Mouse (Mus musculus): ENCODE results near the gene Dlgap1.
"Not testable (repeated sequence)": the region's sequence is repeated elsewhere in the genome, so short reads cannot be mapped to it uniquely, and the experiment has no call there.

Dlgap1 gene

DNA sequence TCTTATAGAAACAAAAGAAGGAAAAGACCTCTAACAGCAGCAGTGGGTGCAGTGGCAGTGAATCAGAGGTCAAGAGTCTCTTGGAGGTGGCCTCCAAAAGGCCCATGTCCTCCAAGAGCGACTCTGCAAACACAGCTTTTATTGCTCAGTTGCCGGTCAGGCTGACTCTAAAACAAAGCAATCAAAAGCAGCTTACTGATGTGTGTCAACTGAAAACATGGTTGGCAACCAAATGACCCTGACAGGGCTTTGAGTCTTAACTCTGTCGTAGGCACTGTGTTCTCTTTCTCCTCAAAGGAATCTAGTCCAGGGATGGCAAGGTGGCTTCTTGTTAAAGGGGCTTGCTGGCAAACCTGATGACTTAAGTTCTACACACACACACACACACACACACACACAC is 840.9 kb downstream of the Dlgap1 start:
- no peak for DNase-seq (ENCODE audit: low spot score)

DNA sequence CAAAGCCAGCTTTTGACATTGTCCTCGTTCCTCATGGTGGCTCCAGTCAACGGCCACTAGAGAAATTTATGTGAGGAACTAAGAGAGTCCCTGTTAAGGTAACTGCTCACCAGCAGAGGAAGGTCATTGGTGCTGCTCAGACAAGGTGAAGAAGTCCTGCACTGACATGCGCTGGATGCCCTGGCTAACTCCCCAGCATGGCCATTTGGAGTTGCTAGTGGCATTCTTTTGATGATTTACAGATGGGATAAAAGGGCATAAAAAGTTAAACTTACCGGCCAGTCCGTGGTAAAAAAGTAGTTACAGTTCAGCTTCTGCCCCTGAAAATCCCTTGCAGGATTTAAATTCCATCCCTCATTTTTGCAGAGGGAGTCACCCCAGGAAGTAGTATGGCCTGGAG is 841.9 kb downstream of the Dlgap1 start:
- DNase-seq (ENCODE audit: low spot score), result no peak

DNA sequence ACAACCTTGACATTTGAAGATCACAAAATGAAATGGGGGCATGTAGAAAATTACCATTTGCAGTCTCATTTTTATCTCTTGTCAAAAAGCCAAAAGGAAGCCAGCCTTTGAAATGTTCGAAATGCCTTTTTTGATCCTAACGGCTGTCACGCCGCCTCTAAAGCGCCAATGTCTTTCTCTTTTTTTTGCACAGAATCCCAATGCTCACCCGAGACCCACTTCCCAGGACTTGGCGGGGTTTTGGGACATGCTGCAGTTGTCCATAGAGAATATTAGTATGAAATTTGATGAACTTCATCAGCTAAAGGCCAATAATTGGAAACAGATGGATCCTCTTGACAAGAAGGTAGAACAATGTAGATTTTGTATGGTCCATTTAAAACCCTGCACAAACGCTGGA is 846.1 kb downstream of the Dlgap1 start:
- no peak for DNase-seq (ENCODE audit: low spot score)

DNA sequence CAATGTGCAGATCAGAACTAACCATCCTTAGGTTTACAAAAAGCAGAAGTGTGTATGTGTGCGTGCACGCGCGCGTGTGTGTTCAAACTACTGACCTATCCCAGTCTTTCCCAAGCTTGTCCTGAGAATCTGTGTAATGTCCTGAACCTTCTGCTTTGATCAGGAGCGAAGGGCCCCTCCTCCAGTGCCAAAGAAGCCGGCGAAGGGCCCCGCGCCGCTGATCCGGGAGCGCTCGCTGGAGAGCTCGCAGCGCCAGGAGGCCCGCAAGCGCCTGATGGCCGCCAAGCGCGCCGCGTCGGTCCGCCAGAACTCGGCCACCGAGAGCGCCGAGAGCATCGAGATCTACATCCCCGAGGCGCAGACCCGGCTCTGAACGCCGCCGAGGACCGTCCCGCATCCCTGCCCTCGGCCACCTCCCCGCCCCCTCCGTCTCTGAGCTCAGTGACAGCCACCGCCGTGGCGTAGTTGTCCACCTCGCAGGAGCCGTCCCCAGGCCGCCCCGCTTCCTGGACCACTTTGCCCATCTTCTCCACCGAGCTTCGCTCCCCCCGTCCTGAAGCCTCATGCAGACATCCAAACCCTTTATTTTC is 849.1 kb downstream of the Dlgap1 start:
- DNase-seq (ENCODE audit: low spot score), result no peak

DNA sequence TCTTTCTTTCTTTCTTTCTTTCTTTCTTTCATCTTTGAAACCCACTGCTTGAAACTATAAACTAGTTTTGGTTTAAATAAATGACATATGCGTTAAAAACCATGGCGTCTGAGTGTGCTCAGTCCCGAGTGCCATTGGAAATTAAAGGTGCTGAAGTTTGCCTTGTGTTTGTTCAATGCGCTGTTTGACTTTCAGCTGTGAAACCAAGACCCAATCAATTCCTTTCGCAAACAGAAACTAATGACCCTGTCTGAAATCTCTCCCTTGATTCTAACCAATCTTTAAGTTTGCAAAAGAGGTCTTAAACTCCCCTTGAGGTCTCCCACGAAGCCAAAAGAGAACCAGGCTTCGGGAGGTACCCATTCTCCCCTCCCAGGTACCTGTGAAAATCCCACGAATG is 854.2 kb downstream of the Dlgap1 start:
- DNase-seq (ENCODE audit: low spot score), result no peak

DNA sequence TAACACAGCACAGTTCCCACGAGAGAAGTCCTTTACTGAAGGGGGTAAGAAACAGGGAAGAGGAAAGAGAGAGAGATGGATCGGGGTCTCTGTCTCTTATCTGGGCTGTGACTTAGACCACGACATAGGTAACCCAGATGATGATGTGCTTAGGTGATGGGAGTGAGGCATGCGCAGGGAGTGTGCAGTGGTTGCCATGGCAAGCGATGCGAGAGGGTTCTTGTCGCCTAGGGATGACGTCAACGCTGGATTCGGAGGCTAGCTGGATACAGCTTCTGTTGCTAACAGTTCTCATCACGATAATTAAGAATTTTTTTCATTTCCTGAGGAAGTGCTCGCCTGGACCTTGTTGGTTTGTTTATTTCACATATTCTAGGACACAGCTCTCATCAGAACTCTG is 857.4 kb downstream of the Dlgap1 start:
- DNase-seq (ENCODE audit: low spot score), result peak; percentile 39

DNA sequence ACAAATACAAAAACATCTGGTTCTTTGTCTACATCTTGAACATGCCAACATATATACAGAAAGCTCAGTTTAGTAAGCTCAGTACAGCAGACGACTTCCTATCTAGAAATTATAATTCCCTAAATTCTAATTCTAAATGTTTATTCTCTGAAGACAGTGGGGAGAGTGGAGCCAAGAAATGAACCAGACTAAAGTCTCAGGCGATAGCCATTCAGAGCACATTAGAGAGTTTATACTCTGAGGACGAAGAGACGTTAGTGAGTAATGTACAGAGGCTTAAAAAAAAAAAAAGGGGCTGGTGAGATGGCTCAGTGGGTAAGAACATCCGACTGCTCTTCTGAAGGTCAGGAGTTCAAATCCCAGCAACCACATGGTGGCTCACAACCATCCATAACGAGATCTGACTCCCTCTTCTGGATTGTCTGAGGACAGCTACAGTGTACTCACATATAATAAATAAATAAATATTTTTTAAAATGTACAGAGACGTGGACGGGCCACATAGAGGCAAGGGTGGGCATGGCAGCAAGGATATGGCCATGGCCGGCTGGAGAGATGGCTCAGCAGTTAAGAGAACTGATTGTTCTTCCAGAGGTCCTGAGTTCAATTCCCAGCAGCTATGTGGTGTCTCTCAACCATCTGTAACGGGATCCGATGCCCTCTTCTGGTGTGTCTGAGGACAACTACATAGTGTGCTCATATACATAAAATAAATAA is 858.7 kb downstream of the Dlgap1 start:
- DNase-seq (ENCODE audit: low spot score), result not testable (repeated sequence)

DNA sequence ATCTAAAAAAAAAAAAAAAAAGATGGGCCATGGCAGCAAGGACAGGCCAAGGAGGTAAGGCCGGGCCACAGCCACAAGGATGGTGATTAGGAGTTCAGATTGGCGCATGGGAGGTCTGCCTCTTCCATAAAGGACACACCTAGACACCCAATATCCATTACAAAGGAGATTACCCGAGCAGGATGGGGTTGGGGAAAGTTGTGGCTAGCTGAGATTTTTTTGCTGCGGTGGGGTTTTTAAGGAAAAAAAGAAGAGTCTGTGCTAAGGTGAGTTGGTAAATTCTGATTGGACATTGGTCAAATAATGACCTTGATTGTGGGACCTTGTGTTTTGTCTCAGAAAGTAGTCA is 859.3 kb downstream of the Dlgap1 start:
- no peak for DNase-seq (ENCODE audit: low spot score)

DNA sequence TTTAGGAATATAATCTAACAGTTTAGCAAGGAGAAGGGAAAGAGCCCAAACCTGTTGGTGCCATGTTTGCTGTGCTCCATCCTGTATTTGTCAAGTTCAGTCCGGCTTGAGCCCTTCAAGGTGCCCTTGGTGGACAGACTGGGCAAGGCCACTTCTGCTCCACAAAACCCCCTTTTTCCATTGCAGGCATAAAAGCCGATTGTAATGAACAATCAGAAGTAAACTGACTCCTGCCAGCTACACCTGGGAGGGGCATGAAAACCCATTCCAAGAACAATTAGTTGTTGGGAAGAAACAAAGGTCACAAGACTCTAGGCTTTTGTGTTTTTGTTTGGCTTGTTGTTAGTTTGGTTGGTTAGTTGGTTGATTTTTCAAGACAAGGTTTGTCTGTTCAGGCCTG is 859.7 kb downstream of the Dlgap1 start:
- DNase-seq (ENCODE audit: low spot score), result no peak

DNA sequence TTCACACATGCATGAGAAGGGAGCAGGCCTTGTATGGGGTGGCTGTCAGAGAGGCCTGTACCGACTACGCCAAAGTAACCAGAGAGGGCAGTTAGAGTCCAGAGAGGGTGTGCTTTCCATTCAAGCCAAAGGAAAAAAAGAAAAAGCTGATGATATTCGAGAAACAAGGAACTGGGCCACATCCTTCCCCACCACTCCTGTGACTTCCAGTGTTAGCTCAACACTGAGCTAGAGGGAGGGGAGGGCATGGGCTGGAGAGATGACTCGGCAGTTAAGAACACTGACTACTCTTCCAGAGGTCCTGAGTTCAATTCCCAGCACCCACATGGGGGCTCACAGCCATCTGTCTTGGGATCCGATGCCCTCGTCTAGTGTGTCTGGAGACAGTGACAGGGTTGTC is 860.3 kb downstream of the Dlgap1 start:
- no peak for DNase-seq (ENCODE audit: low spot score)

DNA sequence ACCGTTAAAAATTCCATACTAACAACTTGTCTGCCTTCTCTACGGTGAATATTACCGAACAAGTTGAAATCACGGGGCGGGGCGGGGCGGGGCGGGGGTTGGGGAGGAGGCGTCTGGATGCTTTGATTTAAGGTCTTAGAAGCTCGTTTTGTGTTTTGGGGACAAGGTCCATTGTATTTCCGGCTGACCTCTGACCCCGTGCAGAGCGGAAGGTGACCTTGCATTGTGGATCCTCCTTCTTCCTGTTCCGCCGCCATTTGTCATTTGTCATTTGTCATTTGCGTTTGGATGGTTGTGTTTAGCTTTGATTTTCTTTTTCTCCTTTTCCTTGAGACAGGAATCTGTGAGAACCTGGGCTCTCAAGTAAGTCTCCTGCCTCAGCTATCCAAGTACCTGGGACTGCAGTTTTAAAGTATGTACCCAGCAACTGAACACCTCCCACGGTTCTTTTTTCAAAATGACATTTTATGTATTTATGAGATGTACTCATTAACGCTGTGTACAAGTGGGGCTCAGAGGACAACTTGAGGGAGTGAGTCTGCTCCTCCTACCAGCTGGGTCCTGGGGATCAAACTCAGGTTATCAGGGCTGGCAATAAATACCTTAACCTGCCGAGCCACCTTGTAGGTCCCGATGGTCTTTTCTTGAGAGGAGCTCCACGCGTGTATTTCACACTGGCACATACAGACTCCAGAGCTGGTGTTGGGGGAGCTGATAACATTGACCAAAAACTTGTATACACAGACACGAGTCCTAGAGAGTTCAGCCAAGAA is 861.3 kb downstream of the Dlgap1 start:
- DNase-seq (ENCODE audit: low spot score), result no peak

DNA sequence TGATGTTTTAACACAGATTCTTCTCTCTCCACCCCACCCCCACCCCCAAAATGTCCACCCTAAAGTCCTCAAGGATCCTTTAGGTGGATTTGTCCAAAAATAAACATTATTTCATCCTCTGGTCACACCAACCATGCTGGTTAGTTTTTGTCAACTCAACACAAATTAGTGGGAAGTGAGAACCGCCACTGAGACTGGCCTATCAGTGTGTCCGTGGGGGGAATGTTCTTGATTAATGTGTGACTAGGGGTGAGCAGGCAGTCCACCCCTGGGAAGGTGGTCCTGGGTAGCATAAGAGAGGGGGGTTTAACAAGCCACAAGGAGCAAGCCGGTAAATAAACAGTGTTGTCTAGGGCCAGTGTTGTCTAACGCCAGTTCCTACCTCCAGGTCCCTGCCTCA is 862.7 kb downstream of the Dlgap1 start:
- DNase-seq (ENCODE audit: low spot score), result no peak

DNA sequence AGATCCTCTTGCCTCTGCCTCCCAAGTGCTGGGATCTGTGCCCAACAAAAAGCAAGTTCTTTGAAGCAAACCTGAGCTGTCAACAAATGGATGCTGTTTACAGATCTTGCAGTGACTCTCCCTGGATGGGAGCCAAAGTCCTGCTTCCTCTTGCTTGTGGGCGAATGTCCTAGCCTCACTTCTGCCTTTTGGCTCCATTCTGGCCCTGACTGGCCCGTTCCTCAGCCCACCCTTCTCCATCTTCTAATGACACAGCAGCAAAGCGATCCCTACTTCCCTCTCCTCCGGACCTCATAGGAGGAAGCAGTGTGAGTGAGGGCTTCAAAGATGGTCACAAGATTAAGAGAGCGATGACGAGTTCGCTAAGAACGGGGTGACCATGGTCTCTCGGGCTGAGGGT is 863.7 kb downstream of the Dlgap1 start:
- peak; percentile 60 for DNase-seq (ENCODE audit: low spot score)

DNA sequence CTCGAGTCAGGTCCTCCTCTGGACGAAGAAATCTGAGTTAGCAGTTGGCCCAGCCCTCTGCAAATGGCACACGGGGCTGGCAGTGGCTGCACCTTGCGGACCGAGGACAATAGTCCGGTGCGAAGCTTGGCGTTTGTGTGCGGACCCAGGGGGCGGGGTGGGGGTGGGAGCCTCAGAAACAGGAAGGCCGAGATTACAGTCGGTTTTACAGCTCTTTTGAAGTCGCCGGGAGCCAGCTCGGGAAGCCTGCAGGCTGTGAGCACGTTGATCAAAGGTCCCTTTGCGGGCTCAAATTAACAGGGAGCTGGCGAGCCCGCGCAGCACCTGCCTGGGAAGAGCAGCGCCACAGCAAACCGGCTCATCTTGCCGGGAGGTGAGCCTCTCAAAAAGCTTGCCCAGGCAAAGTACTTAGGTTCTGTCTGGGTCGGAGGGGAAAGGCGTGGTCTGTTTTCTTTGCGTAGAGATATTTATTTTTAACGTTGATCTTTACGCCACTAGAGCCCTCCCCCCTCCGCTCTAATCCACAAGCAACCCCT is 865.6 kb downstream of the Dlgap1 start:
- no peak for DNase-seq (ENCODE audit: low spot score)

DNA sequence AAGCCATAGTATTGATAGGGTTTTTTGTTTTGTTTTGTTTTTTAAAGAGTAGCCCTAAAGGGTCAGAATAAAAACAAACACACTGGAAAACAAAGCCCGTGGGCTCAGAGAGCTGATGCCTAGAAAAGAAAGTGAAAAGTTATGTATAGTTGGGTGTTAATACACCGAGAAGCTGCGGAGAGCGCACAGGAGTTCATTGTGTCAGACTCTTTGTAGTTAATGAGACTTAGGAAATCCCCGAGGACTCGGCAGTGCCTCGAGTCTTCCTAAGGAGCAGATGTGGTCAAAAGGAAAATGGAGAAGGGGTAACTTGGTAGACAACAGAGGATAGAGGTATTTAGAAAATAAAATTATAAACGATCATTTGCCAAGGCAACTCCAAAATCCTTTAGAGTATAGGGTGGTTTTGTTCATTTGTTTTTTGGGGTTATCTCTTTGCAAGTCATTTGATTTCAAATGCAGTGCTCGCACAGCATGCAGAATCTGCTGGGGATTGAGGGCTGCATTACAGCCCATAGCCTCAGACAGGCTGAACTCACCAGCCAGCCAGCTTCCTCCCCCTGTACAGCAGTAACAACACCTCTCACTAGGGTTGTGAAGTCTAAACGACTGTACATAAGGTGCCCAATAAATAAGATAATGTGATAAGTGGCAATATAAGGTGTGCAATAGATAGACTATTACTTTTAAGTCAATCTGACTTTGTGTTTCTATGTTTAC is 866.4 kb downstream of the Dlgap1 start:
- no peak for DNase-seq (ENCODE audit: low spot score)

DNA sequence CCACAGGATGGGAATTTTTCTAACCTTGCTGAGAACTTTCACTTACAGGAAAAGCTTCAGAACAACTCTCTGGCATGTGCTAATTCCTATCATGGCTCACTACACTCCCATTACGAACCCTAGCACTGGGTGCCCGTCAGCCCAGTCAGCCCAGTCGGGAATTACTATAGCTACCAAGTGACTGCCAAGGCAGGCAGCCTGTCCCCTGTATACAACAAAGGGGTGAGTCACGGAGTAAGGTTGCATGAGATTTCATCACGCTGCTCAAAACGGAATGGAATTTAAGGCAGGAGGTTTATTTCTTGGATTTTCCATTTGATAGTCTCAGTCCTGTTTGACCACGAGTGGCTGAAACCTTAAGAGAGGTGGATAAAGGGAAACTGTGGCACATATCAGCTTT is 867.9 kb downstream of the Dlgap1 start:
- DNase-seq (ENCODE audit: low spot score), result no peak

DNA sequence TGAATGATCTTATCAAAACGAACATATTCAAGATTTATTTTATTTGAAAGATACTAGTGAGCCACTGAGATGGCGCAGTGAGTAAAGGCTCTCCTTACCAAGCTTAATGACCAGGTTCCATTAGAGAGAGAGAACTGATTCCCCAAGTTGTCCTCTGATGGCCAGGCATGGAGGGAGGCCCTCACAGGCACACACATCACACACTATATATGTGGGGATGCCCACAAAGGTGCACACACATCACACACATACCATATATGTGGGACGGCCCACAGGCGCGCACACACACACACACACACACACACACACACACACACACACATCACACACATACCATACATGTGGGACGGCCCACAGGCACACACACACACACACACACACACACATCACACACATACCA is 868.6 kb downstream of the Dlgap1 start:
- not testable (repeated sequence) for DNase-seq (ENCODE audit: low spot score)

DNA sequence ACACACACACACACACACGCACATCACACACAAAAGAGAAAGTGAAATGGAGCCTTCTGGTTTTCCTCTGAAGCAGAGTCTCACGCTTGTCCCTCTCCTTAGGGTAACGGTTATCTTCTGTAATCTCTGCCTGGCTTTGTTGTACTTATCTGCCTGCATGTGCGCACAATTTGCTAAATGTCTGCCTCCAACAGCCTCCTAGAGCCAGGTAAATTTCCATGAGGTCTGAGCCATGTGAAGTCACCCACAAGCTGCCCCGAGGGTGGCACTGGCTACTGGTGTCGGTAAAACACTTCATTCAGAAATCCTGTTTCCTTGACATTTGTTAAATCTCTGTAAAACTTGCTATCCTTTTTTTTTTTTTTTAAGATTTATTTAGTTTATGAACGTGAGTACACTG is 869.2 kb downstream of the Dlgap1 start:
- DNase-seq (ENCODE audit: low spot score), result no peak

DNA sequence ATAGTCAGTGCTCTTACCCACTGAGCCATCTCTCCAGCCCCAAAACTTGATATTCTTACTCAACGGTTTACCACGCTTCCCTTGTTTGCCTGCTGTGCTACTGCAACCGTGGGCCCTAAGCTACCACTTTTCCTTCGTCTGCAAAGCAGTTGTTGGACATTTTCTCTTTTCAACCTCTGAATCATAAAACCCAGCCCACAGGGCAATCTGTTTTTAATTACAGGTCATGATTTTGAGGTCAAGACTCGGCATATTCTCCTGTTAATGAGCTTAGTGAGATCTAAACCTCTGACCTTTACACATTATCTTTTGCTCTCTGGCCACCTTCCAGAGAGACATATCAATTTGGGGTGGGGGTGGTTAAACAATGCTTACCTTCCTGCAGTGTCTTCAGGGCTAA is 869.7 kb downstream of the Dlgap1 start:
- no peak for DNase-seq (ENCODE audit: low spot score)

DNA sequence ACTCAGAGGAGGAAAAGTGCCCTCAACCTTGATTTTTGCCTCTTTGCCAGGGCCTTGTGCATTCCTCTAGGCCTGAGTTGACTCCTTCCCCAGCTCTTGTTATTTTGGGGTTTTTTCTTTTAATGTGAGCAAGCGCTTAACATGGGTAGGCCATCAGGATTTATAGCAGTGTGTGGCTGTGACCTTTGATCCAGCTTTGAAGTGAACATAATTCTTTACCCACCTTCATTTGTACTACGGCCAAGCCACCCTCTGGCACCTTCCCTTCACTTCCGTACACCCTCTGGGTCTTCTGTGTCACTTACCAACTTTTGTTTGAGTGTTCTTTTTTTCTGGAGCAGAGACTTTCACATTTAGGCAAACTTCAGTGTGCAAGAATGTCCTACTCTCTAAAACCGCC is 874.4 kb downstream of the Dlgap1 start:
- no peak for DNase-seq (ENCODE audit: low spot score)

DNA sequence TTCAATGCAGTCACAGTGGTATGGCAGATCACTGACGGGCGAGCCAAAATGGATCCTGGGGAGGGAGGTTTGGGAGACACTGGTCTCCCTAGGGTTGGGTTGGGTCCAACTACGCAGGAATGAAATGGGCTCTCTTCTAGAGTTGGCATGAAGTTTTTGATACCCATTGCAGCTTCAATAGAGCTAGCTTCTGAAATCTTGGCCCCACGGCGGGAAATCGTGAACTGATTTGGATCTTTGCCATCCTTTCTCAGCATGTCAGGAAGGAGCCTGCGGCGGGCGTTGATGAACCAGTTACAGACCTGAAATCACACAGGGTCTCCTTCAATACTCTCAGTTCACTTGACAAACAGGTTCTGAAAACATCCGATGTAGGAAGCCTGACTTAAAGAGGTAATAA is 876.1 kb downstream of the Dlgap1 start:
- no peak for DNase-seq (ENCODE audit: low spot score)

DNA sequence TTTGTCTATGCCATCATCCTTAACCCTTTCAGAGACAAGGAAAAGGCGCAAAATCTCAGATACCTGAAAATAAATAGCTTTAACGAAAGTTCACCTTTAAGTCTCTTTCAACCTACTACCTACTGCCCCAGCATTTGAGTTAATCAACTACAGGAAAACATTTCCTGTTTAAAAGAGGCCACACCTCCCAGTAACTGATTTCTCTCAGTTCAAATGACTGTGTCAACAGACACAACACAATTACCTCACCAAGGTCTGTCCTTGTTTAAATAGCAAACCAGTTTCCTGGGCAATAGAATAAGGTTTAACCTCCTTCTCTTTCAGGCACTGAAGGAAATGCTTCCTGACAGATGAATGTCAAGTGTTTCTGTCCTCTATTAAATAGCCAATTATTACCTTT is 876.7 kb downstream of the Dlgap1 start:
- no peak for DNase-seq (ENCODE audit: low spot score)
